Mouse (Mus musculus) limb, embryonic 13.5 days (tissue): ENCODE measurements at regions not wholly inside any gene's neighbourhood (a gene's known extent, or its start where the extent isn't known, plus 50 kb on each side); places are given as distances from the start of the nearest gene placed in this dataset.

ENCODE experiments used
- ATAC-seq: fragments of 200-750 bp; cut with Nextera tagmentation; 2 replicates; pipeline ENCODE4 v1.8.0; 2017; ENCODE audit warnings: low read depth, moderate number of reproducible peaks, moderate TSS enrichment; ENCODE audit not compliant: low FRiP score
- H3K27ac ChIP-seq: fragments of 300-500 bp; sonication (generic); 2 replicates; pipeline ENCODE4 v1.5.1; 2015; ENCODE audit warnings: inconsistent platforms, mild to moderate bottlenecking, moderate library complexity
- H3K27me3 ChIP-seq: fragments of 300-500 bp; sonication (generic); 2 replicates; pipeline ENCODE4 v1.6.1; 2015; ENCODE audit warnings: mild to moderate bottlenecking, inconsistent platforms
- H3K36me3 ChIP-seq: fragments of 300-500 bp; sonication (generic); 2 replicates; pipeline ENCODE4 v1.6.1; 2015; ENCODE audit warnings: inconsistent platforms, mild to moderate bottlenecking, moderate library complexity
- H3K4me1 ChIP-seq: fragments of 300-500 bp; sonication (generic); 2 replicates; pipeline ENCODE4 v1.6.1; 2015; ENCODE audit warnings: inconsistent platforms
- H3K4me2 ChIP-seq: fragments of 300-500 bp; sonication (generic); replicated peaks from 2 replicates; pipeline ENCODE4 v1.6.1; 2015; ENCODE audit warnings: inconsistent platforms, mild to moderate bottlenecking, moderate library complexity
- H3K4me3 ChIP-seq: fragments of 300-500 bp; sonication (generic); 2 replicates; pipeline ENCODE4 v1.5.1; 2015; ENCODE audit warnings: moderate library complexity, mild to moderate bottlenecking, inconsistent platforms
- H3K9ac ChIP-seq: fragments of 300-500 bp; sonication (generic); 2 replicates; pipeline ENCODE4 v1.6.1; 2015; ENCODE audit warnings: mild to moderate bottlenecking, inconsistent platforms
- H3K9me3 ChIP-seq: fragments of 300-500 bp; sonication (generic); 2 replicates; pipeline ENCODE4 v1.6.1; 2016; ENCODE audit warnings: inconsistent platforms
- WGBS: fragments of 180-500 bp; shearing (Covaris S2); methylation state at CpG from one replicate; pipeline ENCODE4 v1.1.7; 2015; 5-methylcytosine and 5-hydroxymethylcytosine counted together

DNA sequence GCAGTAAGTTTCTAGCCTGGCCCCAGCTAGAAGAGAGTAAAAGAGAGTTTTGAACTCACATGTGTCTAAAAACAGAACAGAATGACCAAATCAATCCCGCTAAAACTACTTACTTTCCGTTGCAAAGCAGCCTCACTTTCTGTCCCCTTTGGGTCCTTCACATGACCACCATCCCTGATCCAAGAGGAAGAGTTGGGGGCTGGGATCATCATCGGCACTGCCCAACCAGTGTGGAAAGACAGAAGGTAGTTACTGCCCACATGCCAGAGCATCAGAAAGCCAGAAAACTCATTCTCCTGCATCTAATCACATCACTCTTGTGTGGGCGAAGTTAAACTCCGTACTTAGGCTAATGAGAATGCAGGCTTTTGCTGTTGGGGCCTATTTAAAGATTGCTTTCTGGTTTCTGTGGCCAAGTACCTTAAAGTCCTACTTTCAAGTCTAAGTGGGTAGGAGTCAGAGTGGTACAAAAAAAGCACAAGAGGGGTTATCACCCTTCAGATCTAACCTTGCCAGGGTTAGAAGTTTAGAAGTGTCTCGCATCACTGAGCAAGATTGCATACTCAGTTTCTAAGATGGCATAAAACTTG, 184.0 kb upstream of the Cited2 start:
- no peaks in the 10 kb centered on the region for H3K36me3 ChIP-seq
- no peaks in the 10 kb centered on the region for H3K27me3 ChIP-seq
- H3K4me3 ChIP-seq: no peak overlapping the region
- no peak overlapping the region for H3K4me2 ChIP-seq
- peaks cover 14% of the 10 kb centered on the region for H3K4me1 ChIP-seq
- H3K9me3 ChIP-seq: no peaks in the 10 kb centered on the region
- ATAC-seq: no peak
- 90% methylated on average over 6 of the region's 6 CpGs for WGBS
- H3K9ac ChIP-seq: no peak overlapping the region
- H3K27ac ChIP-seq: no peak overlapping the region

DNA sequence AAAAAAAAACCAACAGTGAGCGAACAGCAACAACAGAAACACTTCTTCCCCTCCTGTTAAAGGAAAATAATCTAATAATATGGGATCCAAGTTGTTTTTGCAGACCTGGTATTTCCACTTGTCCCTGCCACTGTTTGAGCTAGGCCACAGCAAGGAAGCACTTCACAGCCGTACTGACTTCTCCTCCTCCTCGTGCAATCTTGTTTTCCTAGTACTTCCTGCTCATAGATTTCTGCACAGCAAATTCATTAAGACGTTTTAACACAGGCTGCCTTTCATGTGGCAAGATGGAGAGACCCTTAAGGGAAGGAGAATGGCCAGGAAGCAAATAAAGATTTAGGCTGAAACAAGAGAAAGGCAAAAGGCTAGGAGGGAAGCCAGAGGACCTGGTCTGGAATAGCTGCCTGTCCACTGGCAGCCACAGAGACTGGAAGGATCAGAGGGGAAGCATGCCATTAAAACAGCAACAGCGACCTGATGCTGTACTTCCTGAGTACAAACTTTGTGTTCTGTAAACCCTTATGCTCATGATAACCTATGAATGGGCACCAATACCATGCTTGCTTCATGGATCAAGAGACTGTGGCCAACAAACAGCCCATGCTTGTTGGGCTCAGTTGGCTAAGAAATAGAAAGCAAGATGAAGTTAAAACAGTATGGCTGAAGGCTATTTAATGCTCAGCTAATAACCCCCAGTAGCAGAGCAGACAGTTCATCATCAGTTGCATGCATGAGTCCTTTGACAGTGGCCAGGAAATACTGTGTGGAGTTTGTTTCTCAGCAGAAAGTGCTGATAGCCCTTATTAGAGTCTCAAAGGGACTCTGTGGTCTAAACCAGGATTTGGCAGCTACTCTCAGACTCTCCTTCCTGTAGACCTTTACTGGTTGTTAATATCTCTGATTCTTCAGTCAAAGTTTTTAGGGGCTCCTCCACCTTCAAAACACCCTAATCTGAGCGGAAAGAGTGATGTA, 182.3 kb upstream of the Cited2 start:
- Histone ChIP-seq H3K27ac (peak overlapping the region; percentile 33; the same call in 1 of the 2 replicates), H3K4me2 (no peak overlapping the region), H3K36me3 (no peaks in the 10 kb centered on the region)

DNA sequence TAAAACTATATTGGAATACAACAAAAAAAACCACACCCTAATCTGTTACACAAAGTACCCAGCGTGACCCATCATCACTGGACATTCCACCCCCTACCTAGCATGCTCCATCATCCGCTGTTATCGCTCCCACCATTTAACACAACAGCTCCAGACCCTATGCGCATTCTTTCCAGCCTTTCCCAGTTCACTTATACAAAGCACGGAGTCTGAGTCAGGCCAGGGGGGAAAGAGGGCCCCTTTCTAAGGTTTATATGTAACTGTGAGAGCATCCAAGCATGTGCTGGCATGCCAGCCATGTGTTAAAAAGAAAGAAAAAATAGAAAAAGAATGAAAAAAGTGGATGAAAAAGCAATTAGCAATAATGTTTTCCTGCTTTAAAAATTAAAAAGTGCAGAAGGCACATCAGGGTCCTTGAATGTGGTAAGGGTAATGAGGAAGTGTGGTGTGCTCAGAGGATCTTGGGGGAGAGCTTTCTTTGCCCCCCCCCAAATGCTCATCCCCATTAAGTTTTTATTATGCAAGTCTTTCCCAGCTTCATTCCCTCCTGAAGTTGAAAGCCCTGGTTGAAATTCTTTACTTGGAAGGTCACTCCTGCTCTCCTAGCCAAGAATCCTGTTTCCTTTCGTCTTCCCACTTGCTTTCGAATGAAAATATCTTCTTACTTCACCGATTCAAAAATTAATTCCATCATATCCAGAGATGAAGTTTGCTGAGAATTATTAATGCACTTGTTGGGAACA, 180.7 kb upstream of the Cited2 start:
- H3K27me3 ChIP-seq: no peaks in the 10 kb centered on the region
- WGBS: 81% methylated on average over 8 of the region's 8 CpGs
- no peak overlapping the region for H3K27ac ChIP-seq
- H3K9me3 ChIP-seq: no peaks in the 10 kb centered on the region
- H3K4me1 ChIP-seq: peaks cover 14% of the 10 kb centered on the region
- ATAC-seq: no peak; the same call in 1 of the 2 replicates
- H3K4me2 ChIP-seq: no peak overlapping the region
- H3K4me3 ChIP-seq: no peak overlapping the region
- no peak overlapping the region for H3K9ac ChIP-seq
- no peaks in the 10 kb centered on the region for H3K36me3 ChIP-seq

More for the DNA sequence above, 182.3 kb upstream of the Cited2 start:
- Histone ChIP-seq H3K4me1 (peaks cover 14% of the 10 kb centered on the region), H3K4me3 (no peak overlapping the region), H3K27me3 (no peaks in the 10 kb centered on the region), H3K9me3 (no peaks in the 10 kb centered on the region), H3K9ac (no peak overlapping the region)
- 37% methylated on average over 6 of the region's 6 CpGs for WGBS
- ATAC-seq: no peak

DNA sequence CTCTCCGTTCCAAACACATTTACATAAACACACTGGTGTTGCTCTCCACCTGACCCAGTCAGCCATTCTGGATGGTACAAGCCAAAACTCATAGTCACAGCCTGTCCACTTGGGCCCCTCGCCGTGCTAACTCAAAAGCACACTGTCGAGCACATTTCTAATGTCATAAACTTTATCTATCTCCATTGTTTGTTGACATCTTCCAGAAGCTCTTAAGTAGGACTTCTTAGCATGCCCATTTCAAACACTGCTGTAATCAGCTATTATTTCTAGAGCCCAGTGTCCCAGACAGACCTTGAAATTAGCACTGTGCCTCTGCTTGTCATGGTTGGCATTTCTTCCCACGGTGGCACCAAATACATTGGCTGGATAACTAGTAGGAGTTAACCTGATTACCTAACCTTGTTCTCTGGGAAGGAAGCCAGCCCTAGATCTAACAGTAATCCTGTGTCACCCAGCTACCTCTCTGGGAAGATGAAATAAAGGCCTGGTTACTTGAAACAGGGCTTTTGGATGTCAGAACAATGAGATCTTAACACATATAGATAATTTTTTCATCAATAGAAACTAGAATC, 180.1 kb upstream of the Cited2 start:
- H3K4me2 ChIP-seq: no peak overlapping the region
- H3K27me3 ChIP-seq: no peaks in the 10 kb centered on the region
- no peaks in the 10 kb centered on the region for H3K36me3 ChIP-seq
- H3K4me1 ChIP-seq: peaks cover 14% of the 10 kb centered on the region
- no peak overlapping the region for H3K9ac ChIP-seq
- WGBS: 85% methylated on average over 5 of the region's 5 CpGs
- ATAC-seq: no peak
- no peaks in the 10 kb centered on the region for H3K9me3 ChIP-seq
- H3K4me3 ChIP-seq: no peak overlapping the region
- H3K27ac ChIP-seq: no peak overlapping the region

DNA sequence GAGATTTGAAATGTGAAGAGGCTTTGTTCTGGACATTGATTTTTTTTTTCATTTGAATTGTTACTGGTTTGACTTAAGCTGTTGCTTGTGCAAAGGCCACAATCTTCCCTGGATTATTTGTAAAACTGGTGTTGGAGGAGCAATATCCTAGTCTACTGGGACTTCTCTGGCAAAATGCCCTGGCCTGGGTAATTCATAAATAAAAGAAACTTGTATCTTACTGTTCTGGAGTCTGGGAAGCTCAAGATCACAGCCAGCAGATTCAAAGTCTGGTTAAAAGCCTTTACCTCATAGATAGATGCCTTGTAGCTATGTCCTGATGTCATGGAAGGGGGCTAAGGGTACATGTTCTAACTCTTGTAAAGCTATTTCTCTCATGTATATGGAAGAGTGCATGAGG, 177.7 kb upstream of the Cited2 start:
- no peak overlapping the region for H3K9ac ChIP-seq
- no peak overlapping the region for H3K4me2 ChIP-seq
- peaks cover 13% of the 10 kb centered on the region for H3K4me1 ChIP-seq
- H3K27me3 ChIP-seq: no peaks in the 10 kb centered on the region
- H3K4me3 ChIP-seq: no peak overlapping the region
- ATAC-seq: no peak
- no peak overlapping the region for H3K27ac ChIP-seq
- no peaks in the 10 kb centered on the region for H3K36me3 ChIP-seq
- no peaks in the 10 kb centered on the region for H3K9me3 ChIP-seq

DNA sequence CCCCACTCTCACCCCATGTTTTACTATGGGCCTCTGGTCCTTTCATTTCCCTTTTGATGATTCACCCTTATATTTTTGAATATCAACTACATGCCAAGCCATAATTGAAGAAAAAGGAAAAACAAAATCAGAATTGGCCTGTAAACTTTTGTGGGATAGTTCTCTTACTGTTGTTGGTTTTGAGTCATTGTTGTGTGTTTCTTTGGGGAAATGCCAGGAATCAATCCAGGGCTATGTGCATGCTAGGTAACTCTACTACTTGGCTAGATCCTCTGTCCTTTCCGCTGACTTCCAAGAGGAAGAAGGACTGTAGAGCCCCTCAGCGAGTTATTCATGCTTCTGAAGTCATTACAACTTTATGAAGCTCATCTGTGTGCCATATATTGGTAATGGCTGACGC, 175.0 kb upstream of the Cited2 start:
- H3K4me2 ChIP-seq: no peak overlapping the region
- no peak for ATAC-seq
- H3K27me3 ChIP-seq: no peaks in the 10 kb centered on the region
- no peak overlapping the region for H3K9ac ChIP-seq
- H3K27ac ChIP-seq: no peak overlapping the region
- H3K9me3 ChIP-seq: no peaks in the 10 kb centered on the region
- no peaks in the 10 kb centered on the region for H3K4me1 ChIP-seq
- no peaks in the 10 kb centered on the region for H3K36me3 ChIP-seq
- 90% methylated on average over 3 of the region's 3 CpGs for WGBS
- no peak overlapping the region for H3K4me3 ChIP-seq

DNA sequence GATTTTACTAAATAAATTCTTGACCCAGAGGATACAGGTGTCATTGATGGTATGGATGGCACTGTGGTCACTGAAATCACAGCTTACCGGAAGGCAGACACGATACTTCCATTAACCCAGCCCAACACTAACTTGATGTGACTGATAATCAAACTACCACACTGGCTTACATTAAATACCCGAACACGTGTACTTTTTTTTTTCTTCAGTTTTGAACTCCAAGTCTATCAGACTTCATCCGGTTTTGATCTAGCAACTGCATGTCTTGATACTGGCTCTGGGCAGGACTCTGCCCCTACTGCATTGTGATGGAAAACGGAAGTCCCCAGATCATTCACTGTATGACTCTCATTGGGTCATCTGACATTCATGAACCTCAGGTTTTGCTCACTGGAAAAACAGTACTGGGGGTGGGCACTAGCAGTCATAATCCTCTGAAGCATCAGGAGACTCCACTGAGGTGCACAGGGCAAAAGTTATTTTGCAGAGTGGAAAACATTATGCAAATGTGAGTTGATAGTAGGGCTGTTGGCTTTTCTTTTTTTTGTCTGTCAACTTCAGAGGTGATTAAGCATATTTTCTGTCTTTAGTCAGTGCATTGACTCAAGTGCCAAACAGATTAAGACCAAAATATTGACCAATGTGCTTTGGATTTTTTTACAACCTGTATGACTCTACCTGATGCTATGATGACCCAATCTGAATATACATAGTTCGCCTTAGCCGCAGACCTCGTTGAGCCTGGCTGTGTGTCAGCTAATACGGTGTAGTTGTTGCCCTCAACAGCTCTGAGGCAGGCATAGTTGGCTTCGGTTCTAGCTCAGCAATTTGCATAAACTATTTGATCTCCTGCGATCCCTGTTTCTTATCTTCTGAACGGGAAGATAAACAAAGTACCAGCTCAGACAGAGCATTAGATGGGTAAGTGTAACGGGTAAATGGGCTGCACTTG, 174.1 kb upstream of the Cited2 start:
- H3K9ac ChIP-seq: no peak overlapping the region
- H3K9me3 ChIP-seq: no peaks in the 10 kb centered on the region
- H3K4me2 ChIP-seq: no peak overlapping the region
- WGBS: 86% methylated on average over 14 of the region's 14 CpGs
- H3K27ac ChIP-seq: no peak overlapping the region
- H3K27me3 ChIP-seq: no peaks in the 10 kb centered on the region
- no peak for ATAC-seq
- no peak overlapping the region for H3K4me3 ChIP-seq
- H3K36me3 ChIP-seq: no peaks in the 10 kb centered on the region
- H3K4me1 ChIP-seq: no peaks in the 10 kb centered on the region

DNA sequence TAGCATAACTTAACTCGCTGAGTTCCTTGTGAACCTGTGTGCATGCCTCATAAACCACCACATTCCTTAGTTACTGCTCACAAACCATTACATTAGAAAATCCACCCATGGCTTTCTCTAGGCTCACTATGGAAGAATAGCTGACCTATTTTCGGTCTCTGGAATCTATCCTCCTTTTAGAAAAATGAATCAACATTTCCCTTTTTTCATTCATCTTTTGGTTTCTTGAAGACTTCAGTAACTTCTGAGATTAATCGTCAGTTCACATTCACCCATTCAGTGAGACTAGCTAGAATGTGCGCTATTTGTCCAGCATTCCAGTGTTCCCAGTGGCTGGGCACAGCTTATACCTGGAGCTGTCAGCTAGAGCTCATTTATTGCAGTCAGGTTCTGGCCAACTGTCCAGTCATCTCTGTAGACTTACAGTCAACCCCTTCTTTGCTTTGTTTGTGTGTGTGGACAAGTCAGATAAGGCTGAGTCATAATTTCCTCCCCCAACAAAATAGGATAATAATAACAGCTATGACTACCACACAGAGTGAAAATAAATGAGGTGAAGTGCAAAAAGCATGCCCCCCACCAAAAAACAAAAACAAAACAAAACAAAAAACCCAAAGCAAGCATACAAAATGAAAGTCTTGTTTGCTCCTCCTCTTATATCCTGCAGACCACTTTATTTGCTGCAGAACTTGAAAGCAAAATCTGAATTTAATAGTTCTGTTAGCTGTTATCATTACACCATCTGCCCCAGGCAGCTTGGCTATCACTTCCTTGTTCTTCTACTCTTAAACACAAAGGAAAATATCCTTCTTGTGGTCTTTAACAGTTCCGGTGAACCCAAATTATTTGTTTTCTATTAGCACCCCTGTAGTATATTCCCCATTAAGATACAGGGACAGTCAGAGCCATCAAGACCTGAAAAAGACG, 173.0 kb upstream of the Cited2 start:
- Histone ChIP-seq H3K4me2 (no peak overlapping the region), H3K4me3 (no peak overlapping the region), H3K9ac (no peak overlapping the region), H3K4me1 (no peaks in the 10 kb centered on the region), H3K27me3 (no peaks in the 10 kb centered on the region), H3K27ac (no peak overlapping the region), H3K9me3 (no peaks in the 10 kb centered on the region), H3K36me3 (no peaks in the 10 kb centered on the region)
- 82% methylated on average over 6 of the region's 6 CpGs for WGBS
- no peak for ATAC-seq

DNA sequence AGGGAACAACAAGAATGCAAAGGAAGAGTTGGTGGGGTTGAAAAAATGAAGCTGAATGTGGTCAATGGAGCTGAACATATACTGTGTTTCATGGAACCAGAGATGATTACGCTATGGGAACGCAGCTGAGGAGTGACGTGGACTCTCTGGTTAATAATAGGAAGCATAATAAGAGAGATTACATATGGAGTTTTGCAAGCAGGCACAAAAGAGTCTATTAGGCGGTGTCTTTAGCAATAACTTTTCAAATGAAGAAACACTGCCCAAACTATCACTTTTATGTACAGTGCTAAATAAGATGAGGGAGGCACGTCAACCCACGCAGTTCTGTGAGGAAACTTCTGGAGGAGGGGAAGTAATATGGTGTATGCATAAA, 172.4 kb upstream of the Cited2 start:
- ATAC-seq: no peak
- 92% methylated on average over 6 of the region's 6 CpGs for WGBS
- no peak overlapping the region for H3K4me3 ChIP-seq
- no peaks in the 10 kb centered on the region for H3K4me1 ChIP-seq
- H3K27me3 ChIP-seq: no peaks in the 10 kb centered on the region
- no peak overlapping the region for H3K4me2 ChIP-seq
- no peaks in the 10 kb centered on the region for H3K9me3 ChIP-seq
- H3K27ac ChIP-seq: no peak overlapping the region
- H3K36me3 ChIP-seq: no peaks in the 10 kb centered on the region
- no peak overlapping the region for H3K9ac ChIP-seq

DNA sequence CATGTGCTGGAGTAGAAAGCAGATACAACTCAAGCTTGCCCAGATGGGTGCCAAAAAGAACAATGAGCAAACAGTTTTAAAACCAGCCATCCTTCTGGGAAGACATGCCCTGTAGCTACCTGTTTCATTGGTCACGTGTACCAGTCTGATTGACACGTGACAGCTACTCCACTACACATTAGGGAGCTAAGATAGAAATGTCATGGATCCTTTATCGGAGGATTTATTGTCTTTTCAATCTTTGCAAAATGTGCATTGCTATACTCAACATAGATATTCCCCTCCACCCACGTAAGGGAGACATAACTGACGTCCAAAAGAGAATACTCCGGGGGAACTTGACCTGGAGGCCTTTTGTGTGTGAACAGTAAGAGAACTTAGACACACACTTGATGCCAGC, 171.1 kb upstream of the Cited2 start:
- no peaks in the 10 kb centered on the region for H3K27me3 ChIP-seq
- no peak overlapping the region for H3K9ac ChIP-seq
- H3K27ac ChIP-seq: no peak overlapping the region
- no peak overlapping the region for H3K4me3 ChIP-seq
- no peak overlapping the region for H3K4me2 ChIP-seq
- no peak for ATAC-seq
- no peaks in the 10 kb centered on the region for H3K4me1 ChIP-seq
- 88% methylated on average over 6 of the region's 6 CpGs for WGBS
- no peaks in the 10 kb centered on the region for H3K9me3 ChIP-seq
- H3K36me3 ChIP-seq: no peaks in the 10 kb centered on the region
